ENCODE assay signal across 9 mouse cellular contexts in the genomic region with DNA sequence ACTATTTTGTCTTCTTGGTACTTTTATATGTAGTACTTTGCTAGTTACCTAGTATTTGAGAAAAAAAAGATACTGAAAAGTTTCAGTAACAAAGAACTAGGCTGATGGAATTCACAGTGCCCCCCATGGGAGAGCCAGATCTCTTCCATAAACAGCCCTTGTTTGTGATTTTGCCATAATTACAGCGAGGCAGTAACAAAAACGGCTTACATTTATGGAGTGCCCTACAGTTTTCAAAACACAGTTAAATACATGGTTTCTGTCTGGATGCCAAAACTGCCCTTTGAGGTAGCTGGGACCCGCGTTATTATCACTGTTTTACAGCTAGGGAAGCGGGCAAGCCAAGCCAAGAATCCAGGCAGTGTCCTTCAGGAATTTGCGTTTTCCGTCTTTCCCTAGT. TPM values are rescaled to one million over a fixed set of nuclear protein-coding genes. Genes with fewer than 3 reads are reported as not detected.
DNase-seq lines count a peak whose midpoint lies in the region; ATAC-seq and TF ChIP-seq lines count a peak whose summit lies in the region.
"Had no signal": no experiment of that assay in that cellular context is flagged by ENCODE, and none has a peak within 500 bp of the region (broad histone marks: within the 10 kb centered on the region; RNA-seq: fewer than 3 reads in every experiment).

No protein-coding gene starts in this region.

- no peaks in the 10 kb centered on the region for H3K27me3 ChIP-seq in heart, embryonic 15.5 days
- no peaks in the 10 kb centered on the region for H3K27me3 ChIP-seq in limb, embryonic 13.5 days

- no peaks in the 10 kb centered on the region for H3K36me3 ChIP-seq in heart, embryonic 15.5 days
- no peaks in the 10 kb centered on the region for H3K36me3 ChIP-seq in limb, embryonic 13.5 days

- intact Hi-C loops in heart, postnatal 25 days (cut with DNase I) = loop anchor here (2.0 to 5.0 kb wide), 3 partner anchors 87 to 137 kb away; partner anchors contain the start of genes Gm20604, Moap1 and Tmem251

- ATAC-seq in heart, embryonic 15.5 days (replicated peaks; ENCODE audit: insufficient number of reproducible peaks, insufficient read depth, low FRiP score, low read depth) = no peak
- no peak for ATAC-seq in limb, embryonic 13.5 days (ENCODE audit: low FRiP score, low read depth)

- TF ChIP-seq CTCF in brain, embryonic 14.5 days (IDR thresholded peaks at IDR 0.05; ENCODE audit: borderline replicate concordance, extremely low read depth, insufficient read depth, insufficient read length) = no peak

- no peaks in the 10 kb centered on the region for H3K9me3 ChIP-seq in heart, embryonic 15.5 days (replicated peaks)
- H3K9me3 ChIP-seq in limb, embryonic 13.5 days = no peaks in the 10 kb centered on the region

- peak overlapping the region; percentile 70 for H3K4me2 ChIP-seq in heart, embryonic 15.5 days
- H3K4me2 ChIP-seq in limb, embryonic 13.5 days (replicated peaks) = peak overlapping the region; percentile 62

- H3K4me1 ChIP-seq in heart, embryonic 15.5 days (replicated peaks) = peaks cover 23% of the 10 kb centered on the region
- peaks cover 22% of the 10 kb centered on the region for H3K4me1 ChIP-seq in limb, embryonic 13.5 days

- H3K27ac ChIP-seq in heart, embryonic 15.5 days = peak overlapping the region; percentile 98
- peak overlapping the region; percentile 88 for H3K27ac ChIP-seq in limb, embryonic 13.5 days

- TF ChIP-seq POLR2A in brain, embryonic 14.5 days (IDR thresholded peaks at IDR 0.05; ENCODE audit: borderline replicate concordance, extremely low read depth, insufficient read depth, insufficient read length, poor library complexity, severe bottlenecking) = no peak

- 9% methylated on average over 7 of the region's 7 CpGs for WGBS in heart, embryonic 15.5 days
- 8% methylated on average over 7 of the region's 7 CpGs for WGBS in limb, embryonic 13.5 days

- peak; percentile 90 for DNase-seq in heart, adult 11 months
- DNase-seq in heart, postnatal 25 days (ENCODE audit: low spot score) = no peak
- peak; percentile 60 for DNase-seq in brain, embryonic 14.5 days (ENCODE audit: low read depth)
- DNase-seq in neural tube, embryonic 10.5 days (ENCODE audit: extremely low spot score, low spot score) = peak; percentile 25
- no peak for DNase-seq in urinary bladder, postnatal 4 days (ENCODE audit: low spot score in 2 of 2)
- DNase-seq in B cell, adult 2 months = no peak

- H3K9ac ChIP-seq in heart, embryonic 15.5 days = peak overlapping the region; percentile 58; the same call in 1 of the 2 replicates
- peak overlapping the region; percentile 69 for H3K9ac ChIP-seq in limb, embryonic 13.5 days

- H3K4me3 ChIP-seq in heart, embryonic 15.5 days = peak overlapping the region; percentile 81
- peak overlapping the region; percentile 93 for H3K4me3 ChIP-seq in limb, embryonic 13.5 days

RNA-seq across cellular contexts. Expression of gene Btbd7, which starts 0.6 kb away (rescaled TPM):
- 10 to 100 TPM; 24.7 to 28.6 TPM for total RNA-seq in heart, postnatal 25 days (2021)
- 26.9 and 31.4 TPM in 2 replicates for polyA plus RNA-seq in brain, embryonic 14.5 days (2012; rRNA removed)
- polyA plus RNA-seq in heart, embryonic 15.5 days (2015; fragmentation: Nextera tagmentation; extraction: Ambion mirVana) = 11.9 and 13.6 TPM in 2 replicates
- 20.9 and 21.9 TPM in 2 replicates for polyA plus RNA-seq in limb, embryonic 13.5 days (2015; fragmentation: Nextera tagmentation; extraction: Ambion mirVana)

RNA-seq across cellular contexts. Expression of gene Cox8c, which starts 20.2 kb away (rescaled TPM):
- not detected for total RNA-seq in heart, postnatal 25 days (2021)
- polyA plus RNA-seq in brain, embryonic 14.5 days (2012; rRNA removed) = not detected in 2 replicates
- polyA plus RNA-seq in heart, embryonic 15.5 days (2015; fragmentation: Nextera tagmentation; extraction: Ambion mirVana) = not detected in 2 replicates
- polyA plus RNA-seq in limb, embryonic 13.5 days (2015; fragmentation: Nextera tagmentation; extraction: Ambion mirVana) = not detected in 2 replicates
- total RNA-seq: layer of hippocampus, postnatal 10 days had no signal

Comparison
In these comparisons a context has a peak if more than half of its experiments do, and no peak if none do; other contexts are left out.
1. DNase-seq: peak in heart, adult 11 months (single experiment), brain, embryonic 14.5 days (single experiment) and neural tube, embryonic 10.5 days (single experiment); none in heart, postnatal 25 days (single experiment), urinary bladder, postnatal 4 days (0 of 2) and B cell, adult 2 months (0 of 2).